11 mouse cellular contexts compared by ENCODE assay signal in genomic region chr2:30541541-30541940, GRCm38 (mm10). TPM values are rescaled to one million over a fixed set of nuclear protein-coding genes. Genes with fewer than 3 reads are reported as not detected.
DNase-seq lines count a peak whose midpoint lies in the region; ATAC-seq and TF ChIP-seq lines count a peak whose summit lies in the region.
"Had no signal": no experiment of that assay in that cellular context is flagged by ENCODE, and none has a peak within 500 bp of the region (broad histone marks: within the 10 kb centered on the region; RNA-seq: fewer than 3 reads in every experiment).

No protein-coding gene starts in this region.

- H3K9me3 ChIP-seq in neural tube, embryonic 11.5 days (ENCODE audit: control insufficient read depth, low read length) = no peaks in the 10 kb centered on the region
- H3K9me3 ChIP-seq in hindbrain, embryonic 13.5 days = no peaks in the 10 kb centered on the region
- no peaks in the 10 kb centered on the region for H3K9me3 ChIP-seq in limb, embryonic 11.5 days (ENCODE audit: control insufficient read depth, low read length)
- H3K9me3 ChIP-seq in lung, postnatal 0 days (ENCODE audit: low read length) = no peaks in the 10 kb centered on the region

- peak overlapping the region; percentile 17; the same call in 1 of the 2 replicates for H3K27ac ChIP-seq in neural tube, embryonic 11.5 days (ENCODE audit: low read depth, low read length)
- H3K27ac ChIP-seq in hindbrain, embryonic 13.5 days = peak overlapping the region; percentile 76
- peak overlapping the region; percentile 72 for H3K27ac ChIP-seq in limb, embryonic 11.5 days (replicated peaks; ENCODE audit: low read depth, low read length)
- no peak overlapping the region for H3K27ac ChIP-seq in lung, postnatal 0 days (ENCODE audit: low read length)
- H3K27ac ChIP-seq: gastrocnemius, adult 2 months; macrophage had no signal

- H3K4me2 ChIP-seq in neural tube, embryonic 11.5 days (ENCODE audit: low read depth) = no peak overlapping the region
- no peak overlapping the region for H3K4me2 ChIP-seq in hindbrain, embryonic 13.5 days
- no peak overlapping the region for H3K4me2 ChIP-seq in limb, embryonic 11.5 days (ENCODE audit: low read depth, severe bottlenecking)
- no peak overlapping the region for H3K4me2 ChIP-seq in lung, postnatal 0 days (replicated peaks; ENCODE audit: low read depth, low read length)

- H3K27me3 ChIP-seq in neural tube, embryonic 11.5 days (ENCODE audit: control insufficient read depth, insufficient read depth, low read length) = no peaks in the 10 kb centered on the region
- no peaks in the 10 kb centered on the region for H3K27me3 ChIP-seq in hindbrain, embryonic 13.5 days
- H3K27me3 ChIP-seq in limb, embryonic 11.5 days (ENCODE audit: control insufficient read depth, insufficient read depth, low read length) = no peaks in the 10 kb centered on the region
- H3K27me3 ChIP-seq in lung, postnatal 0 days (replicated peaks; ENCODE audit: insufficient read depth, low read length) = no peaks in the 10 kb centered on the region

- H3K4me1 ChIP-seq in neural tube, embryonic 11.5 days (ENCODE audit: control insufficient read depth, insufficient read depth, low read length) = peaks cover 6% of the 10 kb centered on the region
- H3K4me1 ChIP-seq in hindbrain, embryonic 13.5 days (replicated peaks) = peaks cover 49% of the 10 kb centered on the region
- peaks cover 23% of the 10 kb centered on the region for H3K4me1 ChIP-seq in limb, embryonic 11.5 days (ENCODE audit: control insufficient read depth, insufficient read depth, low read length)
- peaks cover 5% of the 10 kb centered on the region; the same call in 1 of the 2 replicates for H3K4me1 ChIP-seq in lung, postnatal 0 days (ENCODE audit: insufficient read depth, low read depth, low read length)

- no peak for TF ChIP-seq CTCF in lung, postnatal 0 days (IDR thresholded peaks at IDR 0.05)

- no peaks in the 10 kb centered on the region for H3K36me3 ChIP-seq in neural tube, embryonic 11.5 days (ENCODE audit: control insufficient read depth, insufficient read depth, low read length)
- H3K36me3 ChIP-seq in hindbrain, embryonic 13.5 days = no peaks in the 10 kb centered on the region
- H3K36me3 ChIP-seq in limb, embryonic 11.5 days (ENCODE audit: control insufficient read depth, insufficient read depth, low read length) = no peaks in the 10 kb centered on the region
- no peaks in the 10 kb centered on the region for H3K36me3 ChIP-seq in lung, postnatal 0 days (ENCODE audit: insufficient read depth, low read length)

- ATAC-seq in neural tube, embryonic 11.5 days (ENCODE audit: insufficient read depth, low FRiP score, low TSS enrichment) = no peak
- ATAC-seq in hindbrain, embryonic 13.5 days (ENCODE audit: low FRiP score) = no peak
- ATAC-seq in limb, embryonic 11.5 days (ENCODE audit: insufficient number of reproducible peaks, low FRiP score, low TSS enrichment, low read depth) = no peak
- ATAC-seq in megakaryocyte, adult 5-6 weeks (ENCODE audit: poor library complexity, severe bottlenecking) = no peak
- ATAC-seq in lung, postnatal 0 days = no peak

- no peak overlapping the region for H3K4me3 ChIP-seq in neural tube, embryonic 11.5 days (ENCODE audit: low read depth, low read length)
- H3K4me3 ChIP-seq in hindbrain, embryonic 13.5 days = no peak overlapping the region
- H3K4me3 ChIP-seq in limb, embryonic 11.5 days (ENCODE audit: low read depth, low read length) = no peak overlapping the region
- H3K4me3 ChIP-seq in lung, postnatal 0 days (ENCODE audit: low read depth, low read length) = no peak overlapping the region
- H3K4me3 ChIP-seq: gastrocnemius, adult 2 months had no signal

- WGBS in neural tube, embryonic 11.5 days = 52% methylated on average over 4 of the region's 4 CpGs
- WGBS in hindbrain, embryonic 13.5 days = 41% methylated on average over 4 of the region's 4 CpGs
- 25% methylated on average over 4 of the region's 4 CpGs for WGBS in limb, embryonic 11.5 days
- WGBS in lung, postnatal 0 days = 52% methylated on average over 4 of the region's 4 CpGs

- DNase-seq in neural tube, embryonic 11.5 days (ENCODE audit: low spot score) = no peak
- no peak for DNase-seq in neural tube, embryonic 10.5 days (ENCODE audit: extremely low spot score, low spot score)
- DNase-seq in limb, embryonic 11.5 days (ENCODE audit: low spot score) = no peak
- no peak for DNase-seq in spleen, postnatal 14 days (ENCODE audit: low spot score in 2 of 2)
- no peak for DNase-seq in lung, postnatal 0 days (ENCODE audit: low spot score)
- DNase-seq: cerebellum, adult 9-10 months; gastrocnemius, adult 2 months; right cerebral cortex, postnatal 14 days had no signal

- no peak for TF ChIP-seq EP300 in lung, postnatal 0 days (IDR thresholded peaks at IDR 0.05)

- peak overlapping the region; percentile 24 for H3K9ac ChIP-seq in neural tube, embryonic 11.5 days (ENCODE audit: low read length)
- H3K9ac ChIP-seq in hindbrain, embryonic 13.5 days = peak overlapping the region; percentile 51
- H3K9ac ChIP-seq in limb, embryonic 11.5 days (ENCODE audit: low read length) = peak overlapping the region; percentile 39; the same call in 1 of the 2 replicates
- H3K9ac ChIP-seq in lung, postnatal 0 days (replicated peaks; ENCODE audit: low read depth) = no peak overlapping the region

RNA-seq across cellular contexts. Expression of gene Cstad, which starts 53.3 kb away (rescaled TPM):
- 0.48 TPM in 1 of 2 replicates, not detected in the other for polyA plus RNA-seq in neural tube, embryonic 11.5 days (2014; fragmentation: Nextera tagmentation; extraction: Ambion mirVana)
- polyA plus RNA-seq in hindbrain, embryonic 13.5 days (2015; fragmentation: Nextera tagmentation; extraction: Ambion mirVana) = 0.77 and 0.83 TPM in 2 replicates
- 0.37 and 1.0 TPM in 2 replicates for polyA plus RNA-seq in limb, embryonic 11.5 days (2014; fragmentation: Nextera tagmentation; extraction: Ambion mirVana)
- total RNA-seq in megakaryocyte, adult 5-6 weeks (2015) = 0.27 and 0.60 TPM in 2 replicates
- not detected in 2 replicates for total RNA-seq in megakaryocyte, adult 5-6 weeks (2017)
- 1.9 and 2.3 TPM in 2 replicates for polyA plus RNA-seq in lung, postnatal 0 days (2015; fragmentation: Nextera tagmentation; extraction: Ambion mirVana)
